Comparison of ENCODE assay signal across 1 mouse cellular context in the genomic region with DNA sequence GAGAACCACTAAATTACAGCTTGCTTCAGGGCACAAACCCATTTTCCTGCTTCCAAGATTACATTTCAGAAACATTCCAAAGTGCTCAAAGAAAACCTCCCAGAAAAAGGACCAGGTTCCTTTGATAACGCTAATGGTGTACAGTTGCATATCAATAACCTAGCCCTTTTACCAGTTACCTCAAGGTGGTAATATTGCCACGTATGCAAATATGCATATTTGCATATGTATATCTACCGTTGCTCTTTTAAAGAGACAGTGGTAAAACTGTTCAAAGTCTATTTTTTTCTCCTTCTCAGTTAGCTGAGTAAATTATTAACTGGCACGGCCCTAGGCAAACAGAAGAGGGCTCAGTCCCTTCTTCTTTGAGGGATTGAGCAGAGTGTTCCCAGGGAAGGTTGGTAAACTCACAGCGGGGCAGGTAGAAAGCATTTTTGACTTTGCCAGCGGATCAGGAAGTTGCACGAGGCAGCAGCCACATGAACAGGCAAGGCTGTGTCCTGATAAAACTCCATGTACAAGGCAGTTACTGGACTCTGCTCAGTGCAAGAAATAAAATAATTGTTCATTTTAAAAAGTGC.
TF ChIP-seq lines count a peak whose summit lies in the region.

No protein-coding gene starts in this region.

TF ChIP-seq in CH12.LX, 34 proteins besides CTCF, POLR2A, EP300 and RAD21:
- TF ChIP-seq MAFK (IDR thresholded peaks at IDR 0.05; ENCODE audit: insufficient replicate concordance, low read length) (peak; percentile 70), NELFE (IDR thresholded peaks at IDR 0.05; ENCODE audit: low read depth, low read length) (no peak)
